Mouse (Mus musculus) limb, embryonic 13.5 days (tissue): ENCODE measurements around the gene Zfp84. TPM values are rescaled to one million over a fixed set of nuclear protein-coding genes. Genes with fewer than 3 reads are reported as not detected.
A peak's percentile ranks its signal among the peaks of the same experiment; 100 is the strongest.
"Not testable (repeated sequence)": the region's sequence is repeated elsewhere in the genome, so short reads cannot be mapped to it uniquely, and the experiment has no call there.

Source experiments
- ATAC-seq: fragments of 200-750 bp; cut with Nextera tagmentation; 2 replicates; pipeline ENCODE4 v1.8.0; 2017; ENCODE audit warnings: low read depth, moderate number of reproducible peaks, moderate TSS enrichment; ENCODE audit not compliant: low FRiP score
- H3K27ac ChIP-seq: fragments of 300-500 bp; sonication (generic); 2 replicates; pipeline ENCODE4 v1.5.1; 2015; ENCODE audit warnings: inconsistent platforms, mild to moderate bottlenecking, moderate library complexity
- H3K27me3 ChIP-seq: fragments of 300-500 bp; sonication (generic); 2 replicates; pipeline ENCODE4 v1.6.1; 2015; ENCODE audit warnings: mild to moderate bottlenecking, inconsistent platforms
- H3K36me3 ChIP-seq: fragments of 300-500 bp; sonication (generic); 2 replicates; pipeline ENCODE4 v1.6.1; 2015; ENCODE audit warnings: inconsistent platforms, mild to moderate bottlenecking, moderate library complexity
- H3K4me1 ChIP-seq: fragments of 300-500 bp; sonication (generic); 2 replicates; pipeline ENCODE4 v1.6.1; 2015; ENCODE audit warnings: inconsistent platforms
- H3K4me2 ChIP-seq: fragments of 300-500 bp; sonication (generic); replicated peaks from 2 replicates; pipeline ENCODE4 v1.6.1; 2015; ENCODE audit warnings: inconsistent platforms, mild to moderate bottlenecking, moderate library complexity
- H3K4me3 ChIP-seq: fragments of 300-500 bp; sonication (generic); 2 replicates; pipeline ENCODE4 v1.5.1; 2015; ENCODE audit warnings: moderate library complexity, mild to moderate bottlenecking, inconsistent platforms
- H3K9ac ChIP-seq: fragments of 300-500 bp; sonication (generic); 2 replicates; pipeline ENCODE4 v1.6.1; 2015; ENCODE audit warnings: mild to moderate bottlenecking, inconsistent platforms
- H3K9me3 ChIP-seq: fragments of 300-500 bp; sonication (generic); 2 replicates; pipeline ENCODE4 v1.6.1; 2016; ENCODE audit warnings: inconsistent platforms
- WGBS: fragments of 180-500 bp; shearing (Covaris S2); methylation state at CpG from one replicate; pipeline ENCODE4 v1.1.7; 2015; 5-methylcytosine and 5-hydroxymethylcytosine counted together
- polyA plus RNA-seq: library from polyadenylated mRNA; unstranded; fragments of >200 nt; fragmentation: Nextera tagmentation; extraction: Ambion mirVana; gene quantifications from 2 replicates; pipeline ENCODE4 v1.2.1, GENCODE M21; 2015

The Zfp84 gene
- 13.3 and 14.7 TPM in 2 replicates for polyA plus RNA-seq

DNA sequence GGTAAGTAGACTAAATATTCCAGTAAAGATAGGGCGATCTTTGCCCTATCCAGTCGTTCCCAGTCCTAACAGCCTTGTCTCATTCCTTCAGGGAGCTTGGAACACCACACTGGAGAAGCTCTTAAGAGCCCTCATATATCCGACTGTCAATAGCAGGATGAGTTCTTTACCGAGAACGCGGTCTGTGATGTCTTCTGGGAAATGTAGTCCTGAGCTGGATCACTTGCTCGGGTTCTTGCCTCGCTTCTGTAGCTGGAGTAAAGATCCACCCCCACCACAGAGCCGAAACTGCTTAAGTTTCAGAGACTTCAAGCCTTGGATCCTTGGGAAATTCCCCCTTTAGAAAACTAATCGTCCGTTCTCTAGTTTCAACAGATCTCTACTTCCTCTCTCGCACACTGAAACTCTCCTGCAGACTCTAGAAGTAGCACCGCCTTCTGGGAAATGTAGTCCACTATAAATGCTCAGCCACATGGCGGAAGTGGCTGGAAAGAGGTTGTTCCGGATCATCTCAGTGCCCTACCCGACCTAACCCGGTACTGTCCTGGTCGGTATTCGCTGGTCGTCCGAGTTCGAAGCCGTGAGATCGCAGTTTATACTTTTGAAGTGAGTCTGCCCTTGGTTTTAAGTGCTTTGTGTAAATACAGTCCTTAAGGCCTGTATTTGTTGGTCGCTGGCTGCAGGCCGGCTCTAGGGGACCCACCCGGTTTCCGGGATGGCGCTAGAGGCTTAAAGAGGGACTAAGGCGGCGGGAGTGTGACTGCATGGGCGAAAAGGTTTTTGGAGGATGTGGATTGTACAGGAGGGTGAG lies at the start of gene Zfp84:
Gene Zfp84, plus strand, starts transcription at position 463 of the 811 bp plus-strand sequence.
- Histone ChIP-seq H3K27me3 (no peaks in the 10 kb centered on the region), H3K36me3 (peaks cover 31% of the 10 kb centered on the region), H3K9ac (peak within 1 kb of the TSS; percentile 77), H3K4me1 (peaks cover 17% of the 10 kb centered on the region), H3K9me3 (no peaks in the 10 kb centered on the region), H3K4me2 (peak within 1 kb of the TSS; percentile 81), H3K27ac (peak within 1 kb of the TSS; percentile 85), H3K4me3 (peak within 1 kb of the TSS; percentile 80)
- WGBS: under 1% methylated on average over 32 of the region's 32 CpGs
- ATAC-seq: peak; percentile 95

DNA sequence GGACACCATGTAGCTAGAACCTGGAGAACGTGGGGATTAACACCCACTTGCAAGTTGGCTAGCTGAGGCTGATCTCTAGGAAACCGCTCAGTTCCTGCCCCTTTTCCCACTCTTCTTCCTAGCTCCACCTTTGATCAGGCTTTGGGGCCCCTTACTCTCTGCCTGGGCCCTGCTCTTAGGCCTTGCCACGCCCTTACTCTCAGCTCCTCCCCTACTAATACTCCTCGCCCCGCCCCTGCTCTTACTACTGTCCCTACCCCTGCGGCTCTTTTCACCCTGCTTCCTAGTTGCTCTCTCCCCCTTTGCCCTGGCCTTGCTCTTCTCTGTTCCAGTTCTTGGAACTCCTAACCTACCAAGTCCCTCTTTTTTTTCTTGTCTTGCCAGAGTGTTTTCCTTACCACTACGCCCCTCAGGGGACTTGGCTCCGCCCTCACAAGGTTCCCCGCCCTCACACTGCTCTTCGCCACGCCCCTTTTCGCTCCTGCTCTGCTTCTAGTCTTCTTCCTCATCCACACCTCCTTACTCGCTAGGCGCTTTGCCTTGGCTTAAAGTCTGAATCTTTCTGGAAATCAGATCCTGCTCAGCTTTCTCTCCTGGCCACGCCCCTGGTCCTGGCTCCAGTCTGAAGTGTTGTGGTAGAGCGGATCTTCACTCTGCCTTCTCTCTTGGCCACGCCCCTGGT lies 42.8 kb upstream of the Zfp84 start:
- H3K4me3 ChIP-seq, H3K4me1 ChIP-seq, H3K9ac ChIP-seq, H3K9me3 ChIP-seq, H3K27me3 ChIP-seq, H3K27ac ChIP-seq, H3K36me3 ChIP-seq, ATAC-seq: not testable (repeated sequence)
- 26% methylated on average over 17 of the region's 17 CpGs for WGBS
- peak overlapping the region; percentile 28; the same call in 1 of the 2 replicates for H3K4me2 ChIP-seq

DNA sequence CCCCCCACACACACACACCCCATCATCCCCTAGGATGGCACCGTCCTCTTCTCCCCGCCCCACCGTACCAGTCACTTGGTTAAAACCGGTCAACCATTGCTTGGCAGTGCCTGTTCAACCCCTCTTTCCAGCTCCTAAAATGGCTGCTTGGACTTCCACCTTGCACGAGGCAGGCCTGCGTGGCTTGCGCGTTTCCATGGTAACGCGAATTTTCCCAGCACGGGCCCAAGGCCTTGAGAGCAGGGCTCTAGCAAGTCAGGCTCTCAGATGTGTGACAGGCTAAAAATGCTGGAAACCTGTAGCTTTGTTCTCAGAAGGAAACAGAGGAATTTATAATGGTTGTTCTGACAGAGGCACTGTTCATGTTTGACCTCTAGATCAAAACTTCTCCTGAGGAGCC lies 41.5 kb upstream of the Zfp84 start, which contains the start of gene Catsperg2:
Gene Catsperg2, minus strand, starts transcription at position 173 of the 400 bp plus-strand sequence.
- not testable (repeated sequence) for ATAC-seq, H3K4me1 ChIP-seq, H3K9me3 ChIP-seq, H3K27ac ChIP-seq, H3K36me3 ChIP-seq, H3K27me3 ChIP-seq, H3K9ac ChIP-seq, H3K4me3 ChIP-seq
- peak within 1 kb of the TSS; percentile 28; the same call in 1 of the 2 replicates for H3K4me2 ChIP-seq
- WGBS: 62% methylated on average over 11 of the region's 11 CpGs

DNA sequence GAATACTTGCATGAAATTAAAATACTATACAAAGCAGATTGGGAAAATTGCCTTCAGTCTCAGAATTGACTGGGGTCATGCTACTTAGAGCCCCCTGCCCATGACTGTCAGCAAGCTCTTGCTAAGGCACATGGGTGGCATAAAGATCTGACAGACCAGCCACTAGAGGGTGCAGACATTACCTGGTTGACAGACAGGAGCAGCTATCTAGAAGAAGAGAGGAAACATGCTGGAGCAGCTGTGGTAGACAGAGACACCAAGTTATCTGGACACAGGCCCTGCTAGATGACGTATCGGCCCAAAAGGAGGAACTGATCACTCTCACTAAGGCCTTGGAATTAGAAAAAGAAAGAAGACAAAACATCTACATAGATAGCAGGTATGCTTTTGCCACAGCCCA lies 40.3 kb upstream of the Zfp84 start:
- WGBS: 81% methylated on average over 2 of the region's 2 CpGs
- H3K27me3 ChIP-seq: no peaks in the 10 kb centered on the region
- H3K9me3 ChIP-seq: peaks cover 22% of the 10 kb centered on the region
- H3K9ac ChIP-seq: no peak overlapping the region
- no peaks in the 10 kb centered on the region for H3K4me1 ChIP-seq
- no peak overlapping the region for H3K4me3 ChIP-seq
- H3K27ac ChIP-seq: no peak overlapping the region
- ATAC-seq: no peak
- no peak overlapping the region for H3K4me2 ChIP-seq
- no peaks in the 10 kb centered on the region for H3K36me3 ChIP-seq

DNA sequence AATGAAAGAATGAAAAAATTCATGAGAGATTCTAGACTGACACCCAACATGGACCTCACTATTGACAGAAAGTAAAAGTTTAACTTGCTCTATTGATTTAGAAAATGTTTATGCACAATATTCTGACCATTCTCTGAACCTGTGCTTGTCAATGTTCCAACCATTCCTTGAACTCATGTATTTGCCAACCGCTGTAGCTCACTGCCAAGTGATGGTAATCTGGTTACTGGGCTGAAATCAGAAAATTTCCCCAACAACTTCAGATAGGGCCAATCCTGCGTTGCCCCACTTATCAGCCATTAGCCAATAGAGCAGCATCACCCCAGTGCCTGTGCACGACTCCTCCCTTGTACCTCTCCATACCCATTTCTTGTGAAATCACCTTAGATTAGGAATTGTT lies 26.1 kb upstream of the Zfp84 start:
- Histone ChIP-seq H3K9ac (no peak overlapping the region), H3K9me3 (no peaks in the 10 kb centered on the region), H3K27ac (no peak overlapping the region), H3K27me3 (no peaks in the 10 kb centered on the region), H3K4me2 (no peak overlapping the region), H3K4me3 (no peak overlapping the region), H3K36me3 (no peaks in the 10 kb centered on the region), H3K4me1 (no peaks in the 10 kb centered on the region)
- 85% methylated on average over 3 of the region's 3 CpGs for WGBS
- no peak for ATAC-seq

DNA sequence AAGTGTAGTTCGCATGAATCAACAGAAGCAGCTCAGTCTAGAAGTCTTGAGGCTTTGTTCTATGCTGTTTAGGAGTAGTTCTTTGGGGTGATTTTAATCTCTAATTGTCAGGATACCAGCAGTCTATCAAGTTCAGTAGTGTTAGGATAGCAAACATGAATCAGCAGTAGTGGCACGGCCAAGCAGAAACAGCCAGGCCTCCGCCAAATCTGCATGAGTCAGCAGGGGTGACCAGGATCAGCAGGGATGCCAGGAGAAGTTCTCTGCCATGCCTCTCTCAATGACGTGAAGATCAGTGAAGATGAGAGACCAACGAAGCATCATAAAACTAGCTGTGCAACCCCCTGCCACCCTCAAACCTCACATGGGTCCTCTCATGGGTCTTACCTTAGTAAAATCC lies 7.9 kb upstream of the Zfp84 start:
- H3K36me3 ChIP-seq: peaks cover 9% of the 10 kb centered on the region
- H3K27me3 ChIP-seq: no peaks in the 10 kb centered on the region
- H3K4me3 ChIP-seq: no peak overlapping the region
- no peak overlapping the region for H3K27ac ChIP-seq
- no peaks in the 10 kb centered on the region for H3K9me3 ChIP-seq
- no peak overlapping the region for H3K9ac ChIP-seq
- ATAC-seq: no peak
- no peaks in the 10 kb centered on the region for H3K4me1 ChIP-seq
- 87% methylated on average over 5 of the region's 5 CpGs for WGBS
- H3K4me2 ChIP-seq: no peak overlapping the region

DNA sequence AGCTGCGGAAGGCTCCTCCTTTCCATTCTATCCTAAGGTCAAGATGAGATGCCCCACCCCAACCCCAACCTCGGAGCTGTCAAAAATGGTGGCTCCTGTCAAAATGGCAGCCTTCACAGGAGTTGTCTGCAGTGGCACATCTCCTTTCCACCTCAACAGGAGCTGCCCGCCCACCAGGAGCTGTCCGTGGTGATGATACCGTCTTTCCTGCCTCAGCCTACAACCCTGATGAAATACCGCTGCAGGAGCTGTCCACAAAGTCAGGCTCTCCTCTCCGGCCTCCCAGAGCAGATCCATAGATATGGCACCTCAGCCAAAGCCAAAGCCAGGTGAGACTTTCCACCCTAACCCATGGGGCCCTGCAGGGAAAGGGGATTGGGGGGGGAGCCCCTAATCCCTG lies 3.6 kb upstream of the Zfp84 start:
- Histone ChIP-seq H3K4me1 (peaks cover 12% of the 10 kb centered on the region), H3K9ac (no peak overlapping the region), H3K9me3 (no peaks in the 10 kb centered on the region), H3K36me3 (peaks cover 9% of the 10 kb centered on the region), H3K27me3 (no peaks in the 10 kb centered on the region), H3K4me3 (no peak overlapping the region), H3K27ac (no peak overlapping the region), H3K4me2 (no peak overlapping the region)
- WGBS: 74% methylated on average over 7 of the region's 7 CpGs
- no peak for ATAC-seq

DNA sequence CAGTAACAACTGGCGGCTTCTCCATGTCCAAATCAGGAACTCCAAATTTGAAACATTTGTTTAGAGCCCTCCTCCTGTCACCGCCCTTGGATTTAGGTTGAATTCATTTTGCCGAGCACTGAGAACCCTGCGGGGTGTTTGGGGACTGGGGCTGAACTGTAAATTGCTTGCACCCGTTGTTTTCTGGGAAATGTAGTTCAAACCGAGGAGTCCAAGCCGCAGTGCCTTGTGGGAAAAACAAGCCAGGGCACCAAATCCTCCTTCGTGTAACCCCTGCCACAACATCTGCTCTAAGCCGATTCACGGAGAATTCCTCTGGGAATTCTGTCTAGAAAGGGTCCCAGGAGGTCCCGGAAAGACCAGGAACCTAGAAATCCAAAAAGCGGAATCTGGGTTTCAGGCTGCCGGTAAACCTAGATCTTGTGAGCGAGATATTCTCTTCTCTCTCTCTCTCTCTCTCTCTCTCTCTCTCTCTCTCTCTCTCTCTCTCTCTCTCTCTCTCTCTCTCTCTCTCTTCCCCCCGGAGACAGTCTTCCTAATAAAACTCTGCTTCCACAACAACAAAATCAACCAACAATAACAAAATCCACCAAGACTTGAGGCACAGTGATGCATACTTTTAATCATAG lies 1.2 kb upstream of the Zfp84 start:
- Histone ChIP-seq H3K27me3 (no peaks in the 10 kb centered on the region), H3K36me3 (peaks cover 22% of the 10 kb centered on the region), H3K4me3 (peak overlapping the region; percentile 80), H3K4me1 (peaks cover 17% of the 10 kb centered on the region), H3K9me3 (no peaks in the 10 kb centered on the region), H3K27ac (peak overlapping the region; percentile 55; the same call in 1 of the 2 replicates), H3K9ac (peak overlapping the region; percentile 70), H3K4me2 (peak overlapping the region; percentile 81)
- whole genome bisulfite sequencing: 1% methylated on average over 15 of the region's 15 CpGs
- peak; percentile 75 for ATAC-seq

DNA sequence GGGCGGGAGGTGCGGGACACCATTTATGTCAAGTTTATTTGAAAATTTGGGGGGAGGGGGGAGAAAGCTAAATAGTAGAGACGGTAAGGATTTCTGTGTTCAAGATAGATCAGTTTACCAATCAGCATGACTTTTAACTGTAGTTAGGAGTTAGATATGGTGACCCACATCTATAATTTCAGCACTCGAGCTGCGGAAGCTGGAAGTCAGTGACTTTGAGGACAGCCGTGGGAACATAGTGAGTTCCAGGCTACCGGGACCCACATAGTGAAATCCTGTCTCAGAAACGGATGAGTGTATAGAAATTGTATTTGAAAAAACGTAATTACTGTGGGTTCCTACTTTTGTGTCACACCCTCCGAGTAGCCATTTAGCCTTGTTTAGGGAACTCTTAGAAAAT lies 628 bp downstream of the Zfp84 start:
- peak overlapping the region; percentile 80 for H3K4me3 ChIP-seq
- H3K4me2 ChIP-seq: peak overlapping the region; percentile 81
- no peaks in the 10 kb centered on the region for H3K27me3 ChIP-seq
- WGBS: 7% methylated on average over 10 of the region's 10 CpGs
- H3K36me3 ChIP-seq: peaks cover 38% of the 10 kb centered on the region
- ATAC-seq: no peak
- no peaks in the 10 kb centered on the region for H3K9me3 ChIP-seq
- H3K9ac ChIP-seq: peak overlapping the region; percentile 77
- peak overlapping the region; percentile 85; the same call in 1 of the 2 replicates for H3K27ac ChIP-seq
- peaks cover 17% of the 10 kb centered on the region for H3K4me1 ChIP-seq

DNA sequence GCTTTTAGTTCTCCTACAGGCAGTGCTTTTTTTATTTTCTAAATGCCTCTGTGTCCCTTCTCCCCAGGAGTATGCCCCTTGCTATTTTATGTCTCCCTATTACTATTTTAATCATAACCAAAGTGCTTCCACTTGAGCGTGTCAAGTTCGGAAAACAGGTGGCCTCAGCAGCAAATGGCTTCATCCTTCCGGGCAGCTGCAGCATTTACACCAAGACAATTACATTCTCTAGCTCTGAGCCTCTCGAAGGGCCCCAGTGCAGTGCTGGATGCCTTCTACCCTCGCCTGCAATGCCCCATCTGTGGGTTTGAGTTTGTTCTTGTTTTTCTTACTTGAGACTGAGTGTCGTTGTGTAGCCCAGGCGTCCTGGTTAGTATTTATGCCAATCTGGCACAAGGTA lies 5.2 kb downstream of the Zfp84 start:
- WGBS: 84% methylated on average over 7 of the region's 7 CpGs
- Histone ChIP-seq H3K4me2 (no peak overlapping the region), H3K27ac (no peak overlapping the region; the same call in 1 of the 2 replicates), H3K36me3 (peaks cover 73% of the 10 kb centered on the region), H3K27me3 (no peaks in the 10 kb centered on the region), H3K9ac (no peak overlapping the region), H3K9me3 (no peaks in the 10 kb centered on the region), H3K4me3 (no peak overlapping the region), H3K4me1 (peaks cover 12% of the 10 kb centered on the region)
- peak; percentile 48 for ATAC-seq

DNA sequence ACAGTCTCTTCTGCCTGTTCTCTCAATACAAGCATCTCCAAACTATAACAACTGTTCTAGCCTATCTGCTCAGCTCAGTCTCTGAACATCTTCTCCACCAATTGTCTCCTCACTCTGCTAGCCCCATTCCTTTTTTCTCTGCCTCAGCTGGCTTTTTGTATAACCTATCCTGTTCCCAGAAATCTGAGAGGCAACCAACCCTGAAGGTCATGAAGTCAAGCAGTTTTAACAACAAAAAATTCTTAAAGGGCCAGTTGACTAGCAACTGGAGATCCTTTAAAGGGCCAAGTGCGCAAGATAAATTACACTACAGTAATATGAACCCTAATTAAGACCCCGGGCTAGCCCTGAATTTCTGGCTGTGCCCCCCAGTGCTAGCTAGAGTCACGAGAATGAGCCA lies 6.0 kb downstream of the Zfp84 start:
- Histone ChIP-seq H3K9me3 (no peaks in the 10 kb centered on the region), H3K27ac (no peak overlapping the region), H3K36me3 (peaks cover 82% of the 10 kb centered on the region), H3K4me2 (no peak overlapping the region), H3K27me3 (no peaks in the 10 kb centered on the region), H3K9ac (no peak overlapping the region), H3K4me1 (peaks cover 8% of the 10 kb centered on the region), H3K4me3 (no peak overlapping the region)
- WGBS: 84% methylated on average over 3 of the region's 3 CpGs
- no peak for ATAC-seq

DNA sequence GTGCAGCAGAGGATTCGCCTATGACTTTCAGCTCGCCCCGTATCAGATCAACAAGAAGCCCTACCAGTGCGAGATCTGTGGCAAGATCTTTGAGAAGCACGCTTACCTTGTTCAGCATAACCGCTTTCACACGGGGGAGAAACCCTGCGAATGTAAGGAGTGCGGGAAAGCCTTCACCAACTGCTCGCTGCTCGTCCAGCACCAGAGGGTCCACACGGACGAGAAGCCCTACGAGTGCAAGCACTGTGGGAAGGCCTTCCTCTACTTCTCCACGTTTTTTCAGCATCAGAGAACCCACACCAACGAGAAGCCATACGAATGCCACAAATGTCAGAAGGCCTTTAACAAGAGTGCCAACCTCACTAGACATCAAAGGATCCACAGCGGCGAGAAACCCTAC lies 8.2 kb downstream of the Zfp84 start:
- no peaks in the 10 kb centered on the region for H3K27me3 ChIP-seq
- no peak overlapping the region for H3K9ac ChIP-seq
- H3K4me3 ChIP-seq: no peak overlapping the region
- peaks cover 81% of the 10 kb centered on the region for H3K36me3 ChIP-seq
- no peak overlapping the region for H3K4me2 ChIP-seq
- H3K4me1 ChIP-seq: no peaks in the 10 kb centered on the region
- 95% methylated on average over 19 of the region's 19 CpGs for WGBS
- no peak for ATAC-seq
- H3K27ac ChIP-seq: no peak overlapping the region
- H3K9me3 ChIP-seq: no peaks in the 10 kb centered on the region
